Mouse (Mus musculus) intestine, postnatal 0 days (tissue): ENCODE measurements around the gene Prps1l1. TPM values are rescaled to one million over a fixed set of nuclear protein-coding genes. Genes with fewer than 3 reads are reported as not detected.
A peak's percentile ranks its signal among the peaks of the same experiment; 100 is the strongest.

Experiments
- ATAC-seq: fragments of 200-750 bp; cut with Nextera tagmentation; 2 replicates; pipeline ENCODE4 v1.8.0; 2017; ENCODE audit warnings: mild to moderate bottlenecking, moderate TSS enrichment, moderate library complexity
- H3K27ac ChIP-seq: fragments of 300-500 bp; sonication (generic); 2 replicates; pipeline ENCODE4 v1.5.1; 2014; ENCODE audit warnings: mild to moderate bottlenecking, low read depth, low read length, moderate library complexity
- H3K27me3 ChIP-seq: fragments of 300-500 bp; sonication (generic); replicated peaks from 2 replicates; pipeline ENCODE4 v1.6.1; 2014; ENCODE audit warnings: low read length, mixed read lengths; ENCODE audit not compliant: control insufficient read depth, insufficient read depth
- H3K36me3 ChIP-seq: fragments of 300-500 bp; sonication (generic); 2 replicates; pipeline ENCODE4 v1.6.1; 2014; ENCODE audit warnings: mild to moderate bottlenecking, moderate library complexity; ENCODE audit not compliant: control insufficient read depth, insufficient read depth
- H3K4me1 ChIP-seq: fragments of 300-500 bp; sonication (generic); replicated peaks from 2 replicates; pipeline ENCODE4 v1.6.1; 2014; ENCODE audit warnings: antibody characterized with exemption, low read length, mixed read lengths; ENCODE audit not compliant: control insufficient read depth, insufficient read depth
- H3K4me2 ChIP-seq: fragments of 300-500 bp; sonication (generic); replicated peaks from 2 replicates; pipeline ENCODE4 v1.6.1; 2014; ENCODE audit warnings: low read depth, mild to moderate bottlenecking, moderate library complexity
- H3K4me3 ChIP-seq: fragments of 300-500 bp; sonication (generic); 2 replicates; pipeline ENCODE4 v1.5.1; 2014; ENCODE audit warnings: low read depth, low read length
- H3K9ac ChIP-seq: fragments of 300-500 bp; sonication (generic); 2 replicates; pipeline ENCODE4 v1.6.1; 2014; ENCODE audit warnings: mild to moderate bottlenecking, low read depth, low read length
- H3K9me3 ChIP-seq: fragments of 300-500 bp; sonication (generic); 2 replicates; pipeline ENCODE4 v1.6.1; 2016; ENCODE audit warnings: mixed run types; ENCODE audit not compliant: control insufficient read depth
- CTCF ChIP-seq: sonication (generic); IDR thresholded peaks from 2 replicates; pipeline ENCODE4 v1.5.1; 2016; ENCODE audit warnings: low read depth, mild to moderate bottlenecking, control low read depth, antibody characterized with exemption, moderate library complexity
- WGBS: fragments of 180-500 bp; shearing (Covaris S2); extraction: QIAGEN DNeasy Blood & Tissue Kit; methylation state at CpG from one replicate; pipeline ENCODE4 v1.1.7; 2014; 5-methylcytosine and 5-hydroxymethylcytosine counted together
- polyA plus RNA-seq: library from polyadenylated mRNA; unstranded; fragments of >200 nt; fragmentation: Nextera tagmentation; extraction: Ambion mirVana; gene quantifications from 2 replicates; pipeline ENCODE4 v1.2.1, GENCODE M21; 2015

Gene Prps1l1
- polyA plus RNA-seq, 1 experiment from 2014 or later = not detected

DNA sequence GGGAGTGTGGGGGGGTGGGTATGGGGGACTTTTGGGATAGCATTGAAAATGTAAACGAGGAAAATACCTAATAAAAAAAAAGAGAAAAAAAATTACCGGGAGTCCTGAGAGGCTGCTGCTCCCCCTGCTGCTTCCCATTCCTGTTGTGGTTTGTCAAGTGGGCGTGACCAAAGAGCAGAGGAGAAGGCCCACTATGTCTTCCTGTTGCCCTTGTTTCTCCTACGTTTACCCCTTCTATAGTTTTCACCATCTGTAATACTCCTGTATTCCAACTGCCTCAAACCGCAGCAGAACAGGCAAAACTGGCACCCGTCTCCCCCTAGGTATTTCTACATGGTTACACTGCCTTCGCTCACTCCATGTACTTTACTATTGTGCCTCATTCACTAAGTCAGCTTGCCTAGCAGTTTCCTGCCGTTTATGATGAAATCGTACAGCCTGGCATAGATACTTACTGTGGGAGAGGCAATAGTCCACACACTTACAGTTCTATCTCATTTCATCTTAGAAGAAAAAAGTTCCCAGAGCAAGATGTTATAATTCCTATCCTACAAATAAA, 34.2 kb downstream of the Prps1l1 start:
- Histone ChIP-seq H3K27me3 (no peaks in the 10 kb centered on the region), H3K4me1 (no peaks in the 10 kb centered on the region; the same call in 1 of the 2 replicates), H3K4me3 (no peak overlapping the region), H3K9me3 (no peaks in the 10 kb centered on the region), H3K27ac (no peak overlapping the region), H3K36me3 (no peaks in the 10 kb centered on the region), H3K9ac (no peak overlapping the region), H3K4me2 (no peak overlapping the region)
- TF ChIP-seq CTCF = no peak
- ATAC-seq = no peak
- 75% methylated on average over 9 of the region's 9 CpGs for WGBS

DNA sequence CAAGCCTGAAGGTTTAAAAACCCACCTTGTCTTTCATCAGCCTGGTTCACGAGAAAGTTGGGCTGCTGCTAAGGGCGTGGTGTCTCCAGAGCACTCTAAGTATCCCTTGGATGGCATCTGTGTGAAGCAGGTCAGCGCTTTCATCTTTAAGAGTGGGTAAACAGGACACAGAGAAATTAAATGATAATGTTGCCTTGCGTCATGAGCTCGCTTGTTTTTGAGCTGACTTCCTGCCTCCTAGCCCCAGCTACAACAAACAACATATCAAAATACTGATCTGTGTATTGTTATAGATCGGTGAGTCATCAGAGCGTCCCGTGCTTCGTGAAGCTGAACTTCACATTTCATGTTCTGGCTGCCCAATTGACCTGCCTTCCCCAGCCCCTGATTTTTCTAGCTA, 36.7 kb downstream of the Prps1l1 start:
- H3K4me1 ChIP-seq = no peaks in the 10 kb centered on the region; the same call in 1 of the 2 replicates
- no peak overlapping the region for H3K4me2 ChIP-seq
- TF ChIP-seq CTCF = no peak
- H3K9ac ChIP-seq = no peak overlapping the region
- WGBS = 64% methylated on average over 9 of the region's 9 CpGs
- H3K27ac ChIP-seq = no peak overlapping the region
- H3K4me3 ChIP-seq = no peak overlapping the region
- H3K27me3 ChIP-seq = no peaks in the 10 kb centered on the region
- H3K36me3 ChIP-seq = no peaks in the 10 kb centered on the region
- H3K9me3 ChIP-seq = no peaks in the 10 kb centered on the region
- ATAC-seq = no peak

DNA sequence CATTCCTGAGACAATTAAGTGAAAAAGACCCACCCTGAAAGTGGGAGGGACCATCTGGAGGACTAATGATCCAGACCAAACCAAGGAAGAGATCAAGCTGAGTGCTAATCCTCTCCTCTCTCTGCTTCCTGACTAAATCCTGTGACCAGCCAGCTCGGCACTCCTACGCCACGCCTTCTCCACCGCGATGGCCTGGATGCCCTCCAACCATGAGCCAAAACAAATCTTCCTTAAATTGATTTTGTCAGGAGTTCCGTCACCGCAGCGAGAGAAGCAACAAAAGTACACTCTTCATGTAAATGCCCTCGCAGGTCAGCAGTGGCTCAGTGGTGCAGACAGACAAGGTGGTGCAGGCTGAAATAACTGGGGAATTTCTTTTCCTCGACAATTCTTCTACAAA, 37.5 kb downstream of the Prps1l1 start:
- Histone ChIP-seq H3K4me2 (no peak overlapping the region), H3K4me3 (no peak overlapping the region), H3K4me1 (no peaks in the 10 kb centered on the region; the same call in 1 of the 2 replicates), H3K27me3 (no peaks in the 10 kb centered on the region), H3K36me3 (no peaks in the 10 kb centered on the region), H3K9ac (no peak overlapping the region), H3K9me3 (no peaks in the 10 kb centered on the region), H3K27ac (no peak overlapping the region)
- 49% methylated on average over 10 of the region's 10 CpGs for WGBS
- no peak for ATAC-seq
- no peak for TF ChIP-seq CTCF

DNA sequence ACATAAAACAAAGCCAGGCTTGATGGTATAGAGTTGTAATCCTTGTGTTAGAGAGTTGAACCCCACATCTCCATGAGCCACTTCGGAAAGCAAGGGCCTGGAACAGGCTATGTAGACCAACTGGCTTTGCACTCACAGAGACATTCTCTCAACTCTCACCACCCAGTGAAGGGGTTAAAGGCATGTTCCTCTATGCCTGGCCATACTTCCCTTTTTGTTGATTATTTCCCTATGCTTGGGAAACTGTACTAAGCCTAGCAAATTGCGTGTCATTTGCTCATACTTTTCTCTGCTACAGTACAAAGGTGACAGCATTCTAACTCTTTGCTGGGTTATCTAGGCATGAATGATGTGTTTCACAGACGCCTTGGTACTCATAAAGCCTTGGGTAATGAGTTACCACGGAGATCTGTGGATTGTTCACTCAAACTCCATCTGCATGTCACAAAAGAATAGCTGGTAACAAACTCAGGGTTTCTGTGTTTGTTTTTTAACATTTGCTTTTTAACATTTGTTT, 41.4 kb downstream of the Prps1l1 start:
- 0 out of 2 replicates have a peak overlapping the region, but pooled peaks have one; percentile 21 for H3K27ac ChIP-seq

DNA sequence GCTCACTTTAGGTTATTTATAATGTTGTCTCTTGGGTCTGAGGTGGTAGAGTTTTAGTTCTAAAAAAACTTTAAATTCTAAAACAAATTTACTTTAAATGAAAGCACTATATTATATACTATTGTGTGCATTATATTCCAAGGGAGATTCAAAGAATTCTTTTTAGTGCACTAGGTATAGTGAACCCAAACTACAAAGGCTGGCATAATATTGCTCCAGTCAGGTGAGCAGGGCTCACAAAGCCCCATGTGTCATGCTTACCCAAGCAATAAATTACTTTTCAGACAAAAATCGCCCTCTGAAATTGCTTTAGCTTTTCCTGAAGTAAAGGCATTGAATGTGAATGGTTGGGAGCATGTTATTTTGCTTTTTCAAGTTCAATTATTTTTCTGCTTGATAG, 43.0 kb downstream of the Prps1l1 start:
- no peaks in the 10 kb centered on the region for H3K36me3 ChIP-seq
- WGBS = 54% methylated on average over 1 of the region's 1 CpGs
- TF ChIP-seq CTCF = no peak
- no peaks in the 10 kb centered on the region for H3K9me3 ChIP-seq
- H3K4me1 ChIP-seq = no peaks in the 10 kb centered on the region
- H3K4me2 ChIP-seq = no peak overlapping the region
- ATAC-seq = no peak
- H3K27me3 ChIP-seq = no peaks in the 10 kb centered on the region
- H3K9ac ChIP-seq = no peak overlapping the region
- H3K4me3 ChIP-seq = no peak overlapping the region
- no peak overlapping the region for H3K27ac ChIP-seq

More for the DNA sequence above, 41.4 kb downstream of the Prps1l1 start:
- Histone ChIP-seq H3K27me3 (no peaks in the 10 kb centered on the region), H3K4me2 (no peak overlapping the region), H3K4me1 (no peaks in the 10 kb centered on the region; the same call in 1 of the 2 replicates), H3K4me3 (no peak overlapping the region), H3K36me3 (no peaks in the 10 kb centered on the region), H3K9ac (no peak overlapping the region), H3K9me3 (no peaks in the 10 kb centered on the region)
- TF ChIP-seq CTCF = no peak
- WGBS = 39% methylated on average over 4 of the region's 4 CpGs
- peak; percentile 93 for ATAC-seq

Other genes with a start within 250 kb of the Prps1l1 start
- gene Hdac9, start 67.7 kb upstream of the Prps1l1 start, polyA plus RNA-seq = 1.4 and 1.6 TPM in 2 replicates
- gene Snx13, start 62.4 kb downstream of the Prps1l1 start, polyA plus RNA-seq = 21.6 and 26.1 TPM in 2 replicates